Mouse (Mus musculus): Measurements from ENCODE around the gene Gm10717.
"Not testable (repeated sequence)": the region's sequence is repeated elsewhere in the genome, so short reads cannot be mapped to it uniquely, and the experiment has no call there.

- not testable (repeated sequence) for TF ChIP-seq CTCF (IDR thresholded peaks at IDR 0.05; ENCODE audit: low read depth, low read length); POLR2A (IDR thresholded peaks at IDR 0.05; ENCODE audit: borderline replicate concordance, low read depth, low read length)
These were observed 24.7 kb upstream of the Gm10717 start, which contains the start of gene Gm10722 for GRCm38 (mm10) chr9:3000445-3000972.

Measured in bone marrow macrophage, adult 2 months (primary cell).